Mouse (Mus musculus) skeletal muscle tissue, postnatal 0 days (tissue): ENCODE data around the gene Vmn1r107. TPM values are rescaled to one million over a fixed set of nuclear protein-coding genes. Genes with fewer than 3 reads are reported as not detected.

Experiments used
- polyA plus RNA-seq: library from polyadenylated mRNA; unstranded; fragments of >200 nt; fragmentation: Nextera tagmentation; extraction: Ambion mirVana; gene quantifications from 2 replicates; pipeline ENCODE4 v1.2.1, GENCODE M21; 2015

Gene Vmn1r107
- polyA plus RNA-seq = not detected in 2 replicates

GRCm38 (mm10) chr7:20668618-20669017 is at the start of gene Vmn1r107:
Vmn1r107 (plus strand) TSS chr7:20668918.

GRCm38 (mm10) chr7:20703116-20703515 is 34.4 kb downstream of the Vmn1r107 start, which contains the start of gene Vmn1r111:
Vmn1r111 (minus strand) TSS chr7:20703216.

Other genes with a start within 250 kb of the Vmn1r107 start
- not detected in 2 replicates for gene Vmn1r101, start 226.3 kb upstream of the Vmn1r107 start, polyA plus RNA-seq
- not detected in 2 replicates for gene Gm10670, start 194.0 kb upstream of the Vmn1r107 start, polyA plus RNA-seq
- not detected in 2 replicates for gene Vmn1r103, start 158.4 kb upstream of the Vmn1r107 start, polyA plus RNA-seq
- gene Vmn1r104, start 135.1 kb upstream of the Vmn1r107 start, polyA plus RNA-seq = not detected in 2 replicates
- gene Gm5726, start 123.2 kb upstream of the Vmn1r107 start, polyA plus RNA-seq = not detected in 2 replicates
- gene Gm4141, start 92.7 kb upstream of the Vmn1r107 start, polyA plus RNA-seq = not detected in 2 replicates
- gene Gm4513, start 69.9 kb upstream of the Vmn1r107 start, polyA plus RNA-seq = not detected in 2 replicates
- gene Vmn1r111, start 34.3 kb downstream of the Vmn1r107 start, polyA plus RNA-seq = not detected in 2 replicates
- gene Gm10668, start 61.7 kb downstream of the Vmn1r107 start, polyA plus RNA-seq = not detected in 2 replicates
- not detected in 2 replicates for gene Vmn1r112, start 102.3 kb downstream of the Vmn1r107 start, polyA plus RNA-seq
- gene Vmn1r113, start 118.4 kb downstream of the Vmn1r107 start, polyA plus RNA-seq = not detected in 2 replicates
- not detected in 2 replicates for gene Vmn1r114, start 143.3 kb downstream of the Vmn1r107 start, polyA plus RNA-seq
- gene Vmn1r115, start 176.1 kb downstream of the Vmn1r107 start, polyA plus RNA-seq = not detected in 2 replicates
- gene Vmn1r116, start 203.3 kb downstream of the Vmn1r107 start, polyA plus RNA-seq = not detected in 2 replicates
- gene Vmn1r117, start 215.2 kb downstream of the Vmn1r107 start, polyA plus RNA-seq = not detected in 2 replicates
- gene Vmn1r118, start 243.4 kb downstream of the Vmn1r107 start, polyA plus RNA-seq = not detected in 2 replicates